Mouse (Mus musculus) hindbrain, embryonic 11.5 days (tissue): ENCODE data around the gene Bcap31. TPM values are rescaled to one million over a fixed set of nuclear protein-coding genes. Genes with fewer than 3 reads are reported as not detected.

Experiments used
- ATAC-seq: fragments of 200-750 bp; cut with Nextera tagmentation; 2 replicates; pipeline ENCODE4 v1.8.0; 2017; ENCODE audit warnings: mild to moderate bottlenecking, moderate TSS enrichment, moderate library complexity; ENCODE audit not compliant: low FRiP score
- DNase-seq: peaks from one replicate; pipeline ENCODE4 v3.0.0-alpha.2; 2015; ENCODE audit warnings: low spot score
- H3K27ac ChIP-seq: fragments of 300-500 bp; sonication (generic); 2 replicates; pipeline ENCODE4 v1.5.1; 2014; ENCODE audit warnings: mild to moderate bottlenecking, low read depth, low read length
- H3K27me3 ChIP-seq: fragments of 300-500 bp; sonication (generic); 2 replicates; pipeline ENCODE4 v1.6.1; 2014; ENCODE audit warnings: mild to moderate bottlenecking, low read length, moderate library complexity, mixed read lengths; ENCODE audit not compliant: control insufficient read depth, insufficient read depth
- H3K36me3 ChIP-seq: fragments of 300-500 bp; sonication (generic); 2 replicates; pipeline ENCODE4 v1.6.1; 2014; ENCODE audit warnings: mild to moderate bottlenecking, low read length, moderate library complexity, mixed read lengths; ENCODE audit not compliant: control insufficient read depth, insufficient read depth
- H3K4me1 ChIP-seq: fragments of 300-500 bp; sonication (generic); replicated peaks from 2 replicates; pipeline ENCODE4 v1.6.1; 2014; ENCODE audit warnings: low read length, mixed read lengths; ENCODE audit not compliant: control insufficient read depth, insufficient read depth
- H3K4me2 ChIP-seq: fragments of 300-500 bp; sonication (generic); replicated peaks from 2 replicates; pipeline ENCODE4 v1.6.1; 2014; ENCODE audit warnings: mild to moderate bottlenecking, low read depth, low read length
- H3K4me3 ChIP-seq: fragments of 300-500 bp; sonication (generic); 2 replicates; pipeline ENCODE4 v1.5.1; 2014; ENCODE audit warnings: low read depth, low read length
- H3K9ac ChIP-seq: fragments of 300-500 bp; sonication (generic); 2 replicates; pipeline ENCODE4 v1.6.1; 2014; ENCODE audit warnings: low read depth, low read length
- H3K9me3 ChIP-seq: fragments of 300-500 bp; sonication (generic); 2 replicates; pipeline ENCODE4 v1.6.1; 2016; ENCODE audit warnings: low read length; ENCODE audit not compliant: control insufficient read depth
- WGBS: fragments of 180-500 bp; shearing (Covaris S2); extraction: QIAGEN DNeasy Blood & Tissue Kit; methylation state at CpG from one replicate; pipeline ENCODE4 v1.1.7; 2014; 5-methylcytosine and 5-hydroxymethylcytosine counted together
- polyA plus RNA-seq: library from polyadenylated mRNA; unstranded; fragments of >200 nt; fragmentation: Nextera tagmentation; extraction: Ambion mirVana; gene quantifications from 2 replicates; pipeline ENCODE4 v1.2.1, GENCODE M21; 2014

The Bcap31 gene
- polyA plus RNA-seq, 1 experiment from 2014 or later, result 155 TPM

GRCm38 (mm10) chrX:73690917-73691629, 24.9 kb downstream of the Bcap31 start:
- peak; percentile 22 for DNase-seq
- Histone ChIP-seq H3K4me2 (no peak overlapping the region), H3K4me3 (no peak overlapping the region), H3K9me3 (no peaks in the 10 kb centered on the region), H3K9ac (no peak overlapping the region), H3K4me1 (no peaks in the 10 kb centered on the region), H3K27ac (no peak overlapping the region), H3K36me3 (no peaks in the 10 kb centered on the region), H3K27me3 (no peaks in the 10 kb centered on the region)
- no peak for ATAC-seq
- WGBS, result 79% methylated on average over 5 of the region's 5 CpGs

- 90% methylated on average over 3 of the region's 3 CpGs for WGBS
- no peak overlapping the region for H3K4me2 ChIP-seq
- no peaks in the 10 kb centered on the region; the same call in 1 of the 2 replicates for H3K36me3 ChIP-seq
- H3K27me3 ChIP-seq, result no peaks in the 10 kb centered on the region
- DNase-seq, result no peak
- no peak overlapping the region for H3K4me3 ChIP-seq
- no peak overlapping the region for H3K9ac ChIP-seq
- H3K27ac ChIP-seq, result no peak overlapping the region
- no peak for ATAC-seq
- H3K9me3 ChIP-seq, result no peaks in the 10 kb centered on the region
- H3K4me1 ChIP-seq, result no peaks in the 10 kb centered on the region
Measured at GRCm38 (mm10) chrX:73685629-73686028, 30.3 kb downstream of the Bcap31 start.

- Histone ChIP-seq H3K9ac (no peak overlapping the region), H3K27me3 (no peaks in the 10 kb centered on the region), H3K4me1 (no peaks in the 10 kb centered on the region), H3K4me3 (no peak overlapping the region), H3K36me3 (no peaks in the 10 kb centered on the region; the same call in 1 of the 2 replicates), H3K9me3 (no peaks in the 10 kb centered on the region), H3K27ac (no peak overlapping the region), H3K4me2 (no peak overlapping the region)
- no peak for ATAC-seq
- no peak for DNase-seq
Measured at GRCm38 (mm10) chrX:73684978-73685377, 31.0 kb downstream of the Bcap31 start.

GRCm38 (mm10) chrX:73684156-73684555, 31.8 kb downstream of the Bcap31 start:
- Histone ChIP-seq H3K4me3 (no peak overlapping the region), H3K9ac (no peak overlapping the region), H3K4me2 (no peak overlapping the region), H3K9me3 (no peaks in the 10 kb centered on the region), H3K27ac (no peak overlapping the region), H3K27me3 (no peaks in the 10 kb centered on the region), H3K4me1 (no peaks in the 10 kb centered on the region), H3K36me3 (no peaks in the 10 kb centered on the region; the same call in 1 of the 2 replicates)
- WGBS, result 85% methylated on average over 2 of the region's 2 CpGs
- DNase-seq, result no peak
- no peak for ATAC-seq

- no peaks in the 10 kb centered on the region for H3K9me3 ChIP-seq
- H3K27me3 ChIP-seq, result no peaks in the 10 kb centered on the region; the same call in 1 of the 2 replicates
- DNase-seq (no peak), ATAC-seq (no peak)
- H3K36me3 ChIP-seq, result no peaks in the 10 kb centered on the region; the same call in 1 of the 2 replicates
- no peak overlapping the region for H3K4me2 ChIP-seq
- 96% methylated on average over 4 of the region's 4 CpGs for WGBS
- H3K27ac ChIP-seq, result no peak overlapping the region
- no peak overlapping the region for H3K9ac ChIP-seq
- no peak overlapping the region for H3K4me3 ChIP-seq
- no peaks in the 10 kb centered on the region; the same call in 1 of the 2 replicates for H3K4me1 ChIP-seq
Measured at GRCm38 (mm10) chrX:73676668-73677067, 39.3 kb downstream of the Bcap31 start.

GRCm38 (mm10) chrX:73675231-73675630, 40.7 kb downstream of the Bcap31 start:
- H3K4me1 ChIP-seq, result no peaks in the 10 kb centered on the region; the same call in 1 of the 2 replicates
- H3K4me2 ChIP-seq, result no peak overlapping the region
- H3K27ac ChIP-seq, result no peak overlapping the region
- H3K4me3 ChIP-seq, result no peak overlapping the region
- no peak for ATAC-seq
- H3K9me3 ChIP-seq, result no peaks in the 10 kb centered on the region
- 73% methylated on average over 2 of the region's 2 CpGs for WGBS
- no peaks in the 10 kb centered on the region; the same call in 1 of the 2 replicates for H3K27me3 ChIP-seq
- no peak for DNase-seq
- H3K9ac ChIP-seq, result no peak overlapping the region
- H3K36me3 ChIP-seq, result no peaks in the 10 kb centered on the region

GRCm38 (mm10) chrX:73673968-73674661, 41.9 kb downstream of the Bcap31 start:
- no peaks in the 10 kb centered on the region; the same call in 1 of the 2 replicates for H3K27me3 ChIP-seq
- H3K27ac ChIP-seq, result no peak overlapping the region
- ATAC-seq, result peak; percentile 45
- no peaks in the 10 kb centered on the region for H3K36me3 ChIP-seq
- peak overlapping the region; percentile 57 for H3K4me3 ChIP-seq
- 22% methylated on average over 20 of the region's 20 CpGs for WGBS
- H3K4me2 ChIP-seq, result peak overlapping the region; percentile 76
- no peaks in the 10 kb centered on the region for H3K9me3 ChIP-seq
- peak; percentile 23 for DNase-seq
- H3K4me1 ChIP-seq, result no peaks in the 10 kb centered on the region; the same call in 1 of the 2 replicates
- peak overlapping the region; percentile 73 for H3K9ac ChIP-seq

- peak; percentile 20 for DNase-seq
- 25% methylated on average over 11 of the region's 42 CpGs for WGBS
- Histone ChIP-seq H3K27ac (no peak overlapping the region), H3K36me3 (no peaks in the 10 kb centered on the region), H3K4me1 (no peaks in the 10 kb centered on the region; the same call in 1 of the 2 replicates), H3K9ac (peak overlapping the region; percentile 73), H3K4me3 (peak overlapping the region; percentile 57), H3K27me3 (no peaks in the 10 kb centered on the region; the same call in 1 of the 2 replicates), H3K9me3 (no peaks in the 10 kb centered on the region), H3K4me2 (peak overlapping the region; percentile 76)
- peak; percentile 4; the same call in 1 of the 2 replicates for ATAC-seq
Measured at GRCm38 (mm10) chrX:73673619-73673967, 42.4 kb downstream of the Bcap31 start.
